Mouse (Mus musculus): ENCODE results near the gene Jarid2. TPM values are rescaled to one million over a fixed set of nuclear protein-coding genes. Genes with fewer than 3 reads are reported as not detected.

Gene Jarid2
- polyA plus RNA-seq, 1 experiment from 2014 or later, result 8.0 TPM

GRCm38 (mm10) chr13:44833353-44833752 is 104.1 kb downstream of the Jarid2 start:
- DNase-seq (ENCODE audit: low spot score) (peak; percentile 23), ATAC-seq (ENCODE audit: low FRiP score, low TSS enrichment) (no peak)
- Histone ChIP-seq H3K4me3 (ENCODE audit: low read depth, low read length) (no peak overlapping the region), H3K4me1 (replicated peaks; ENCODE audit: control insufficient read depth, insufficient read depth) (no peaks in the 10 kb centered on the region), H3K36me3 (ENCODE audit: control insufficient read depth, insufficient read depth, low read length) (no peaks in the 10 kb centered on the region), H3K27me3 (ENCODE audit: control insufficient read depth, insufficient read depth, low read length) (no peaks in the 10 kb centered on the region), H3K9me3 (ENCODE audit: control insufficient read depth, low read length) (no peaks in the 10 kb centered on the region), H3K4me2 (replicated peaks; ENCODE audit: low read depth) (no peak overlapping the region), H3K9ac (ENCODE audit: low read length) (no peak overlapping the region), H3K27ac (replicated peaks) (no peak overlapping the region)
- peak; percentile 90 for TF ChIP-seq CTCF (IDR thresholded peaks at IDR 0.05; ENCODE audit: low read depth)
- no peak for TF ChIP-seq EP300 (optimal IDR thresholded peaks at IDR 0.05)
- WGBS, result 59% methylated on average over 3 of the region's 3 CpGs

- Histone ChIP-seq H3K9me3 (ENCODE audit: control insufficient read depth, low read length) (no peaks in the 10 kb centered on the region), H3K4me1 (replicated peaks; ENCODE audit: control insufficient read depth, insufficient read depth) (peaks cover 6% of the 10 kb centered on the region), H3K9ac (ENCODE audit: low read length) (no peak overlapping the region), H3K36me3 (ENCODE audit: control insufficient read depth, insufficient read depth, low read length) (no peaks in the 10 kb centered on the region), H3K27me3 (ENCODE audit: control insufficient read depth, insufficient read depth, low read length) (no peaks in the 10 kb centered on the region), H3K4me2 (replicated peaks; ENCODE audit: low read depth) (no peak overlapping the region), H3K4me3 (ENCODE audit: low read depth, low read length) (no peak overlapping the region), H3K27ac (replicated peaks) (no peak overlapping the region)
- 83% methylated on average over 6 of the region's 6 CpGs for WGBS
- TF ChIP-seq CTCF (IDR thresholded peaks at IDR 0.05; ENCODE audit: low read depth), result no peak
- no peak for TF ChIP-seq EP300 (optimal IDR thresholded peaks at IDR 0.05)
- ATAC-seq (ENCODE audit: low FRiP score, low TSS enrichment) (no peak), DNase-seq (ENCODE audit: low spot score) (no peak)
These were observed 108.2 kb downstream of the Jarid2 start for GRCm38 (mm10) chr13:44837445-44837844.

GRCm38 (mm10) chr13:44839866-44840835 is 110.9 kb downstream of the Jarid2 start:
- peak; percentile 80 for ATAC-seq (ENCODE audit: low FRiP score, low TSS enrichment)
- Histone ChIP-seq H3K36me3 (ENCODE audit: control insufficient read depth, insufficient read depth, low read length) (no peaks in the 10 kb centered on the region), H3K4me1 (replicated peaks; ENCODE audit: control insufficient read depth, insufficient read depth) (peaks cover 6% of the 10 kb centered on the region), H3K27ac (replicated peaks) (no peak overlapping the region; the same call in 1 of the 2 replicates), H3K4me3 (ENCODE audit: low read depth, low read length) (peak overlapping the region; percentile 38), H3K9me3 (ENCODE audit: control insufficient read depth, low read length) (no peaks in the 10 kb centered on the region), H3K27me3 (ENCODE audit: control insufficient read depth, insufficient read depth, low read length) (no peaks in the 10 kb centered on the region), H3K4me2 (replicated peaks; ENCODE audit: low read depth) (peak overlapping the region; percentile 62), H3K9ac (ENCODE audit: low read length) (peak overlapping the region; percentile 48; the same call in 1 of the 2 replicates)
- WGBS, result 7% methylated on average over 20 of the region's 20 CpGs
- peak; percentile 70 for DNase-seq (ENCODE audit: low spot score)
- TF ChIP-seq CTCF (IDR thresholded peaks at IDR 0.05; ENCODE audit: low read depth), result no peak
- no peak for TF ChIP-seq EP300 (optimal IDR thresholded peaks at IDR 0.05)

- Histone ChIP-seq H3K27ac (replicated peaks) (no peak overlapping the region), H3K4me3 (ENCODE audit: low read depth, low read length) (no peak overlapping the region), H3K4me2 (replicated peaks; ENCODE audit: low read depth) (no peak overlapping the region), H3K9me3 (ENCODE audit: control insufficient read depth, low read length) (no peaks in the 10 kb centered on the region), H3K27me3 (ENCODE audit: control insufficient read depth, insufficient read depth, low read length) (no peaks in the 10 kb centered on the region), H3K36me3 (ENCODE audit: control insufficient read depth, insufficient read depth, low read length) (no peaks in the 10 kb centered on the region), H3K9ac (ENCODE audit: low read length) (no peak overlapping the region), H3K4me1 (replicated peaks; ENCODE audit: control insufficient read depth, insufficient read depth) (no peaks in the 10 kb centered on the region)
- WGBS, result 88% methylated on average over 2 of the region's 2 CpGs
- ATAC-seq (ENCODE audit: low FRiP score, low TSS enrichment) (no peak), DNase-seq (ENCODE audit: low spot score) (no peak)
- TF ChIP-seq CTCF (IDR thresholded peaks at IDR 0.05; ENCODE audit: low read depth) (no peak), EP300 (optimal IDR thresholded peaks at IDR 0.05) (no peak)
These were observed 122.2 kb downstream of the Jarid2 start for GRCm38 (mm10) chr13:44851426-44851825.

- Histone ChIP-seq H3K9ac (ENCODE audit: low read length) (no peak overlapping the region), H3K9me3 (ENCODE audit: control insufficient read depth, low read length) (no peaks in the 10 kb centered on the region), H3K4me1 (replicated peaks; ENCODE audit: control insufficient read depth, insufficient read depth) (no peaks in the 10 kb centered on the region), H3K27ac (replicated peaks) (no peak overlapping the region), H3K27me3 (ENCODE audit: control insufficient read depth, insufficient read depth, low read length) (no peaks in the 10 kb centered on the region), H3K4me2 (replicated peaks; ENCODE audit: low read depth) (no peak overlapping the region), H3K4me3 (ENCODE audit: low read depth, low read length) (no peak overlapping the region), H3K36me3 (ENCODE audit: control insufficient read depth, insufficient read depth, low read length) (no peaks in the 10 kb centered on the region)
- DNase-seq (ENCODE audit: low spot score) (no peak), ATAC-seq (ENCODE audit: low FRiP score, low TSS enrichment) (no peak)
- WGBS, result 60% methylated on average over 3 of the region's 3 CpGs
- TF ChIP-seq CTCF (IDR thresholded peaks at IDR 0.05; ENCODE audit: low read depth) (no peak), EP300 (optimal IDR thresholded peaks at IDR 0.05) (no peak)
These were observed 122.8 kb downstream of the Jarid2 start for GRCm38 (mm10) chr13:44852024-44852423.

GRCm38 (mm10) chr13:44865566-44865965 is 136.3 kb downstream of the Jarid2 start:
- H3K36me3 ChIP-seq (ENCODE audit: control insufficient read depth, insufficient read depth, low read length), result no peaks in the 10 kb centered on the region
- peaks cover 4% of the 10 kb centered on the region; the same call in 1 of the 2 replicates for H3K9me3 ChIP-seq (ENCODE audit: control insufficient read depth, low read length)
- peaks cover 4% of the 10 kb centered on the region; the same call in 1 of the 2 replicates for H3K27me3 ChIP-seq (ENCODE audit: control insufficient read depth, insufficient read depth, low read length)
- H3K4me1 ChIP-seq (replicated peaks; ENCODE audit: control insufficient read depth, insufficient read depth), result no peaks in the 10 kb centered on the region
- no peak overlapping the region for H3K27ac ChIP-seq (replicated peaks)
- ATAC-seq (ENCODE audit: low FRiP score, low TSS enrichment) (no peak), DNase-seq (ENCODE audit: low spot score) (no peak)
- TF ChIP-seq EP300 (optimal IDR thresholded peaks at IDR 0.05), result no peak
- no peak for TF ChIP-seq CTCF (IDR thresholded peaks at IDR 0.05; ENCODE audit: low read depth)
- no peak overlapping the region for H3K9ac ChIP-seq (ENCODE audit: low read length)
- WGBS, result 91% methylated on average over 2 of the region's 2 CpGs
- H3K4me3 ChIP-seq (ENCODE audit: low read depth, low read length), result no peak overlapping the region
- no peak overlapping the region for H3K4me2 ChIP-seq (replicated peaks; ENCODE audit: low read depth)

All from stomach, postnatal 0 days (tissue).